Mouse (Mus musculus) embryonic fibroblast, embryonic 13.5 days (primary cell): Measurements from ENCODE around the gene Psmc3. TPM values are rescaled to one million over a fixed set of nuclear protein-coding genes. Genes with fewer than 3 reads are reported as not detected.
"Not testable (repeated sequence)": the region's sequence is repeated elsewhere in the genome, so short reads cannot be mapped to it uniquely, and the experiment has no call there.

Source experiments
- H3K27ac ChIP-seq: 2 replicates; pipeline ENCODE4 v1.5.1; 2012; ENCODE audit warnings: low read length, control low read depth, inconsistent platforms; ENCODE audit not compliant: insufficient read depth
- H3K4me1 ChIP-seq: 2 replicates; pipeline ENCODE4 v1.6.1; 2011; ENCODE audit warnings: low read length; ENCODE audit not compliant: control insufficient read depth, insufficient read depth
- H3K4me3 ChIP-seq: 2 replicates; pipeline ENCODE4 v1.5.1; 2011; ENCODE audit warnings: mild to moderate bottlenecking, control low read depth, low read length; ENCODE audit not compliant: insufficient read depth
- CTCF ChIP-seq: IDR thresholded peaks from 2 replicates; pipeline ENCODE4 v1.5.1; 2011; ENCODE audit warnings: mild to moderate bottlenecking, control low read depth, low read length, moderate library complexity, borderline replicate concordance; ENCODE audit not compliant: insufficient read depth
- POLR2A ChIP-seq: IDR thresholded peaks from 2 replicates; pipeline ENCODE4 v1.6.1; 2011; ENCODE audit warnings: low read depth, mild to moderate bottlenecking, control low read depth, low read length, moderate library complexity
- polyA plus RNA-seq: library from polyadenylated mRNA; stranded (reverse); fragments of >200 nt; gene quantifications from 2 replicates; pipeline ENCODE4 v1.2.4, GENCODE M21; 2011; ENCODE audit warnings: low read depth; ENCODE audit not compliant: missing spikeins, insufficient read length

Gene Psmc3
- polyA plus RNA-seq = 309 and 331 TPM in 2 replicates

DNA sequence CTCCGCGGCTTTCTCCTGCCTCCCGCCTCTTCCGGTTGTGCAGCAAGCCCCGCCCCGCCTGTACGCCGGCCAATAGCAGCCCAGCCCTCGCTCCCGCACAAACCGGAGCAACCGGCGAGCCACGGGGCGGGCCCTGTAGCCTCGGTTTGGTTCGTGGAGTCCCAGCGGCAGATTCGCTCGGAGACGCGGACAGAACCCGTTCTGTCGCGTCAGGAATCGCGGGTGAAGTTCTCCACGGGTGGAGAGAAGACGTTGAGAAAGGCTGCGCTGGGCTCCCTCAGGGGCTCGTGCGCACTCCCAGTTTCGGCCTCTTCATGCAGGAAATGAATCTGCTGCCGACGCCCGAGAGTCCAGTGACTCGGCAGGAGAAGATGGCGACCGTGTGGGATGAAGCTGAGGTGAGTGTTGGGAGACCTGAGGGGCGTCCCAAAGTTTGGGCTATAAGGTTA lies at the start of gene Psmc3:
Gene Psmc3 (plus strand): TSS at position 76 of the 449 bp plus-strand sequence.
- TF ChIP-seq CTCF (no peak), POLR2A (peak; percentile 83)
- peak within 1 kb of the TSS; percentile 96 for H3K4me3 ChIP-seq
- H3K27ac ChIP-seq = peak within 1 kb of the TSS; percentile 91
- peaks cover 4% of the 10 kb centered on the region; the same call in 1 of the 2 replicates for H3K4me1 ChIP-seq

DNA sequence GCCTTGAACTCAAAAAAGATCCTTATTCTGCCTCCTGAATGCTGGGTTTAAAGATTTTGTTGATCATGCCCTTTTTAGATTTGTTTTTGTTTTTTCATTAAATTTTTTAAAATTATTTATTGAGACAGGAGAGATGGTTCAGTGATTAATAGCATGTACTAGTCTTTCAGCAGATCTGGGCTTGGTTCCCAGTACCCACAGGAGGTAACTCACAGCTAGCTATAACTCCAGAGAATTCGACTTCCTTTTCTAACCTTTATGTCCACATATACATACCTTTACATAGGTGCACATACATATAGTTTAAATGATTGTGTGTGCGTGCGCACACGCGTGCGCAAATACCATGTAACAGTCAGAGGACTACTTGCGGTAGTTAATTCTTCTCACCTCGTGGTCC lies 45.3 kb upstream of the Psmc3 start:
- H3K27ac ChIP-seq = no peak overlapping the region
- no peak overlapping the region for H3K4me3 ChIP-seq
- TF ChIP-seq CTCF = no peak
- TF ChIP-seq POLR2A = no peak
- H3K4me1 ChIP-seq = no peaks in the 10 kb centered on the region

DNA sequence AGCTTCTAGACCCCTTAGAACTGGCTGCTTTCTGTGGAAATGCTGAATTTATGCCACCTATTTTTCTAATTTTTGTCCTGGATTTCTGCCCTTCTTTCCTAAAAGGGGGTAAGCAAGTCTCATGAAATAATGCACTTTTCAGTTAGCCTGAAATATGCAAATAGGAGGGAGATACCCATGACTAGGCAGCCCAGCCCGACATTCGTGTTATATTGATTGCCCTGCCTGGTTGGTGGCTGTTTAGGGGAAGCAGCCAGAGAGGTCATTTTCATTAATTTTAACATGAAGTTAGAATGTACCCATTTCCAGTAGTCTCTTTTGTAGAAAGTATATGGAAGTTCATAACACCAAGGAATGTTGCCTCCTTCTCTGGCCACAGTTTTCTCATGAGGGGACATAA lies 39.9 kb upstream of the Psmc3 start:
- Histone ChIP-seq H3K4me3 (no peak overlapping the region), H3K4me1 (no peaks in the 10 kb centered on the region), H3K27ac (no peak overlapping the region)
- TF ChIP-seq CTCF = no peak
- TF ChIP-seq POLR2A = no peak

DNA sequence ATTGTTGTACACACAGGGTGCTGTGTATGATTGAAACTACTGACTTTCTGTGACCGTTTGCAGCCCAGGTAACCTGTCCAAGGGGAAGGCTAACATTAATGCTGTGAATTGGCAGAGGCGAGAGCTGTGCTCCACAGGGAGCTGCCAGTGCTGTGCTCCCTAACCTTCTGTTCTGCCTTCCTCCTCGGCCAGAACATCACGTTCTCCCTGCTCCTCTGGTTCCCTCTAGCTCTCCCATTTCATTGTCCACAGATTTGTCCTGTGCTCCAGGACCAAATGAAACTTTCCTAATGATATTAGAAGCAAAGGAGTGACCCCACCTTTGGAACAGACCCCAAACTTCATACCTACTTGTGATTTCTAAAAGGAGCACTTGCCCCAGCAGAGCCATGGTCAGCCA lies 38.4 kb upstream of the Psmc3 start:
- H3K4me3 ChIP-seq = no peak overlapping the region
- no peak overlapping the region for H3K27ac ChIP-seq
- no peaks in the 10 kb centered on the region for H3K4me1 ChIP-seq
- TF ChIP-seq CTCF (no peak), POLR2A (no peak)

DNA sequence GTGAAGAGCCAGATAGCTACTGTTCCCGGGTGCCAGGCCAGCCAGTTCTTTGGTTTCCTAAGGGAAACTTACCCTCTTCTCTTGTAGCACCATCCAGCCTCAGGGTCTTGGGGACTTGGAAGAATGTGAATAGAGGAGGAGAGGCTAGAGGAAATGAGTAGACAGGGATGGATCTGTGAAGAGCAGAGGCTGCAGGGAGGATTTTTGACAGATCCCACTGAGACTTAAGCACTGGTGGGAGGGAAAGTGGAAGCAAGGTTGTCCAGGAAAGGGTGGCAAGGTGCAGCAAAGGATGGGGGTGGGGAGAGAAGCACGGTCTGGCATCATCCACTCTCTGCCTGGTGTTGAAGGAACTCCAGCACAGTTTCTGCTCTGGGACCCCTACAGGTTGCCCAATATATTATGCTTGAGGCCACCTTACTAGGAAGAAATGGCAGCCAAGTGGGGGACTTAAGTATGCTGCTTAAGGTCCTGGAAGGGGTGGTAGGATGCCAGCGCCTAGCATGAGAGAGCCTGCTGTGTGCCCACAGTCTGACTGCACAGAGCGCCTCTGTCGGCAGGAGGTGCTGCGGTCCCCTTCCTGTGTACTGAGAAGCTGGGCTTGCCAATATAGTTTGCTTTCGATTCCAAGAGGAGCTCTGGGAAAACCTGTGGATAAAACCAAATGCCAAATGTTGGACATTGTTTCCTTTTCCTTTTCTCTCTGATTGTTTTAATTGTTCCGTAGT lies 35.6 kb upstream of the Psmc3 start:
- Histone ChIP-seq H3K27ac (no peak overlapping the region), H3K4me3 (no peak overlapping the region), H3K4me1 (no peaks in the 10 kb centered on the region)
- TF ChIP-seq POLR2A = no peak
- no peak for TF ChIP-seq CTCF

DNA sequence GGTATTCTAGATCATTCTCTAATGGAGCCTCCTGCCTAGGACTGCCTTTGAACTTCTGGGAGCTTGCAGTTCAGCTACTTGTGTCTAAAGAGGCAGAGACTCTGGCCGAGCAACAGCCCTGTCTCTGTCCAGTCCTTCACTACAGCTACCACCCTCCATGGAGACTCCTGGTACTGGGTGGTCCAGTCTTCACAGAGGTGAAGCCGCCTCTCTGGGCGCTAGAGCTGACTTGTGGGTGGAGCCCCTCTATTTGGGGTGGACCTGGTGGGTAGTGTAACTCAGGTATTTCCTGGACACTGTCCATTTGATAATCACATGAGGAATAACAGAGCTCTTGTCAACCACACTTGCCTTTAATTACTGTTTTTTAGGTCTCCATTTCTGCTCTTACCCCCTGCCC lies 33.9 kb upstream of the Psmc3 start:
- TF ChIP-seq POLR2A = no peak
- no peak for TF ChIP-seq CTCF
- no peak overlapping the region for H3K27ac ChIP-seq
- H3K4me1 ChIP-seq = no peaks in the 10 kb centered on the region
- no peak overlapping the region for H3K4me3 ChIP-seq

DNA sequence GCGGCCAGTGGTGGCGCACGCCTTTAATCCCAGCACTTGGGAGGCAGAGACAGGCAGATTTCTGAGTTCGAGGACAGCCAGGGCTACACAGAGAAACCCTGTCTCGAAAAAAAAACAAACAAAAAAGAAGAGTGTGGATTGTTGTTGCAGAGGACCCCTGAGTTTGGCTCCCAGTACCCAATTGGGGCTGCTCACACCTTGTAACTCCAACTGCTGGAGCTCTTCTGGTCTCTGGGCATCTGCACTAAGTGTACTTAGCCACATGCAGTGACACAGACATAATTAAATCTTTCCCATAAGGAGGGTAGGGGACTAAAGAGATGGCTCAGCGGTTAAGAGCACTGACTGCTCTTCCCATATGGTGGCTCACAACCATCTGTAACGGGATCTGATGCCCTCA lies 31.5 kb upstream of the Psmc3 start:
- H3K4me3 ChIP-seq, H3K27ac ChIP-seq, H3K4me1 ChIP-seq: not testable (repeated sequence)

DNA sequence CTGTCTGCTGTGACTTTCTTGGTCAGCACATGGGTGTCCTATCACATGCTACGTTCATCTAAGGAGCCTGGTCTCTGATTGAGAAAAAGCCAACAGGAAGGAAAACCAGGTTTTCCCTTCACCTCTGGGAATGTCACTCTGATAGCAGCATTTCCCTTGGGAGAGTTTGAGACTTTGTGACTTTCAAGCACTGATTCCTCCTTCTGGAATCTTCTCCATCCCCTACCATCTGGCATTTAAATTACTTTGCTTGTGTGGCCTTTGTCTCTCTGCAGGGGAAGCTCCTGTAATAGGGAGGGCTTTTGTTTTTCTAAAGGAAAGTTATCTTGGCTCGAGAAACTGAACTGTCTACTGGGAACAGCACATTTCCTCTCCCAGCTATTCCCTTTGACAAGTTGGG lies 30.7 kb upstream of the Psmc3 start:
- Histone ChIP-seq H3K4me1 (peaks cover 2% of the 10 kb centered on the region; the same call in 1 of the 2 replicates), H3K4me3 (no peak overlapping the region), H3K27ac (no peak overlapping the region)
- TF ChIP-seq POLR2A (no peak), CTCF (no peak)

DNA sequence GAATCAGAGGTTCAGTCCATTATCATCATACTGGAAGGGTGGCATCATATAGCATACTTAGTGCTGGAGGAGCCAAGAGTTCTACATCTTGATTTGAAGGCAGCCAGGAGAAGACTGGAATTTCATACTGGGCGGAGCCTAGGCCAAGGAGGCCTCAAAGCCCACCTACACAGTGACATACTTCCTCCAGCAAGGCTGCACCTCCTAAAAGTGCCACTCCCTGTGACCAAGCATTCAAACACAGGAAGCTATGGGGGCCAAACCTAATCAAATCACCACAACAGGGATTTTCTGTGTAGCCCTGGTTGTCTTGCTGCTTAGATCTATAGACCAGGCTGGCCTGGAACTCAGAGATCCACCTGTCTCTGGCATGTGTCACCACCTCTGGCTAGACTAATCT lies 29.9 kb upstream of the Psmc3 start:
- Histone ChIP-seq H3K4me3 (no peak overlapping the region), H3K4me1 (peaks cover 2% of the 10 kb centered on the region; the same call in 1 of the 2 replicates), H3K27ac (no peak overlapping the region)
- TF ChIP-seq CTCF = no peak
- no peak for TF ChIP-seq POLR2A

DNA sequence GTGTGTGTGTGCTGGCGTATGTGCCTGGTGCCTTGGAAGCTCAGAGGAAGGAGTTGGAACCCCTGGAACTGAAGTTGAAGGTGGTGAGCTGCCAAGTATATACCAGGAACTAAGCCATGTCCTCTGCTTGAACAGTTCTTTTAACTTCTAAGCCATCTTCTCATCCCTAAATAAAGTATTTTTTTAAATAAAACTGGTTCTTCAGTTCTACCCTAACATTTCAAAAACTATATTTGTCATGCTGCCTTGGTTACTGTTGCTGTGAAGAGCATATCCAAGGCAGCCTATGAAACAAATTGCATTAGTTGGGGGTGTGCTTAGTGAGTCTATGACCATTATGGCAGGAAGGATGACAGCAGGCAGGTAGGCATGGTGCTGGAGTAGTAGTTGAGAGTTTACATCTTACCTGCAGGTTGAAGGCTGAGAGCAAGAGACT lies 28.7 kb upstream of the Psmc3 start:
- peaks cover 2% of the 10 kb centered on the region; the same call in 1 of the 2 replicates for H3K4me1 ChIP-seq
- no peak overlapping the region for H3K27ac ChIP-seq
- no peak overlapping the region for H3K4me3 ChIP-seq
- TF ChIP-seq CTCF (no peak), POLR2A (no peak)

DNA sequence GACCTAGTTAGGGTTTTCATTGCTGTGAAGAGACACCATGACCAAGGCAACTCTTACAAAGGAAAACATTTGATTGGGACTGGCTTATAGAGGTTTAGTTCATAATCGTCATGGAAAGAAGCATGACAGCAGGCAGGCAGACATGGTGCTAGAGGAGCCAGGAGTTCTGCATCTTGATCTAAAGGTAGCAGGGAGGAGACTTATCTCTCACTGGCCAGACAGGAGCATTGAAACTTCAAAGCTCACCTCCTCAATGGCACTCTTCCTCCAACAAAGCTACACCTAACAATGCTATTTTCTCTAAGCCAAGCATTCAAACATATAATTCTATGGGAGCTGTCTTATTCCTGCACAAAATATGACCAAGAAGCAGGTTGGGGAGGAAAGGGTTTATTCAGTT lies 27.3 kb upstream of the Psmc3 start:
- Histone ChIP-seq H3K4me1 (peaks cover 2% of the 10 kb centered on the region; the same call in 1 of the 2 replicates), H3K4me3 (no peak overlapping the region), H3K27ac (no peak overlapping the region)
- TF ChIP-seq CTCF (no peak), POLR2A (no peak)
